Comparison of ENCODE assay signal across 14 mouse cellular contexts in genomic region chr1:151718575-151718974, GRCm38 (mm10).
"Had no signal": no experiment of that assay in that cellular context is flagged by ENCODE, and none has a peak within 500 bp of the region (broad histone marks: within the 10 kb centered on the region; RNA-seq: fewer than 3 reads in every experiment).

No protein-coding gene starts in this region.

- H3K27me3 ChIP-seq: liver, embryonic 15.5 days; neural tube, embryonic 12.5 days had no signal

- DNase-seq: kidney, adult 8-10 months; kidney, postnatal 25 days; lung, adult 2 months; midbrain, embryonic 14.5 days; right cerebral cortex, postnatal 4 days; thymus, adult 18-20 months; thymus, postnatal 25 days had no signal

- H3K36me3 ChIP-seq: limb, embryonic 10.5 days; liver, embryonic 15.5 days; midbrain, embryonic 10.5 days; neural tube, embryonic 12.5 days had no signal

- H3K9me3 ChIP-seq: limb, embryonic 10.5 days; liver, embryonic 15.5 days; midbrain, embryonic 10.5 days; neural tube, embryonic 12.5 days had no signal

- ATAC-seq: intestine, embryonic 16.5 days; lung, postnatal 0 days had no signal

- H3K4me3 ChIP-seq: left cerebral cortex, adult 2 months; limb, embryonic 10.5 days; liver, embryonic 15.5 days; midbrain, embryonic 10.5 days; neural tube, embryonic 12.5 days had no signal

- H3K4me1 ChIP-seq: liver, embryonic 15.5 days; midbrain, embryonic 10.5 days; neural tube, embryonic 12.5 days had no signal
